ENCODE assay signal across 27 mouse cellular contexts in the genomic region with DNA sequence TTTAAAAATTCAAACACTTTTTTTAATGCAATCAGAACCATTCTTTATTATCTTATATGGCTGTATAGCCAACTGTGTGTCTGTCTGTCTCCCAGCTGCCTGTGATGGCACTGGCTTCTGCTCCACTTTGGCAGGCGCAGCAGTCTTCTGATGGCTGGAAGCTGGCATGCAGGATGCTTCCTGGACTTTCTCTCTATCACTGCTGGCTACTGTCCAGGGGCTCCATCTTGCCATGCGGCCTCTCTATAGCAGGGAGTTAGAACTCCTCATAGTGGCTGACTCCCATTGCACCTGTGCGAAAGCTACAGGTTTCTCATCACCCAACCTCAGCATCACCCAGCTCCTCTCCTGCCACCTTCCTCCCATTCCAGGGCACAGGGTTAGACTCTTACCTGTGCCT.
DNase-seq lines count a peak whose midpoint lies in the region; ATAC-seq and TF ChIP-seq lines count a peak whose summit lies in the region.
"Had no signal": no experiment of that assay in that cellular context is flagged by ENCODE, and none has a peak within 500 bp of the region (broad histone marks: within the 10 kb centered on the region; RNA-seq: fewer than 3 reads in every experiment).

No protein-coding gene starts in this region.

- no peak overlapping the region for H3K4me2 ChIP-seq in forebrain, embryonic 11.5 days (ENCODE audit: low read depth, low read length, severe bottlenecking)
- H3K4me2 ChIP-seq: embryonic facial prominence, embryonic 12.5 days; heart, embryonic 13.5 days; intestine, embryonic 15.5 days; limb, embryonic 15.5 days; liver, embryonic 13.5 days; midbrain, embryonic 12.5 days; stomach, embryonic 15.5 days had no signal

- peak; percentile 85 for DNase-seq in left cerebral cortex, postnatal 4 days
- DNase-seq in left cerebral cortex, adult 18-20 months (ENCODE audit: low spot score in 2 of 2): no peak
- DNase-seq in brain, adult 2 months (ENCODE audit: low read depth, low spot score): peak; percentile 10
- peak; percentile 20 to 42 for DNase-seq in cerebellum, adult 2 months
- peak; percentile 75 to 81 for DNase-seq in cerebellum, postnatal 14 days
- DNase-seq in forebrain, embryonic 11.5 days (ENCODE audit: low spot score): no peak
- no peak for DNase-seq in embryo, embryonic 10 days (ENCODE audit: low spot score)
- no peak for DNase-seq in embryo, embryonic 9.5 days (ENCODE audit: extremely low spot score)
- DNase-seq: adrenal gland, postnatal 14 days; gastrocnemius, postnatal 10 days; heart, postnatal 10 days; kidney, adult 8-10 months; kidney, postnatal 4 days; liver, embryonic 13.5 days; lung, adult 2 months; lung, postnatal 36 days; right cerebral cortex, postnatal 14 days; thymus, postnatal 14 days had no signal

- no peak for TF ChIP-seq CTCF in cerebellum, adult 2 months (IDR thresholded peaks at IDR 0.05; ENCODE audit: borderline replicate concordance, insufficient read depth, low read depth, low read length)

- no peak overlapping the region for H3K4me3 ChIP-seq in cerebellum, adult 2 months (replicated peaks; ENCODE audit: insufficient read depth, low read depth, low read length)
- no peak overlapping the region for H3K4me3 ChIP-seq in forebrain, embryonic 11.5 days (ENCODE audit: low read depth, low read length)
- H3K4me3 ChIP-seq: embryonic facial prominence, embryonic 12.5 days; heart, embryonic 13.5 days; intestine, embryonic 15.5 days; limb, embryonic 10.5 days; limb, embryonic 15.5 days; liver, embryonic 13.5 days; midbrain, embryonic 12.5 days; stomach, embryonic 15.5 days had no signal

- H3K9me3 ChIP-seq in forebrain, embryonic 11.5 days (ENCODE audit: control insufficient read depth, low read length): no peaks in the 10 kb centered on the region
- H3K9me3 ChIP-seq: embryonic facial prominence, embryonic 12.5 days; heart, embryonic 13.5 days; intestine, embryonic 15.5 days; limb, embryonic 10.5 days; limb, embryonic 15.5 days; liver, embryonic 13.5 days; midbrain, embryonic 12.5 days; stomach, embryonic 15.5 days had no signal

- 0 out of 2 replicates have a peak, but pooled peaks cover 3% of the 10 kb centered on the region for H3K4me1 ChIP-seq in cerebellum, adult 2 months (ENCODE audit: control insufficient read depth, insufficient read depth, low read length)
- H3K4me1 ChIP-seq in forebrain, embryonic 11.5 days (replicated peaks; ENCODE audit: control insufficient read depth, insufficient read depth, low read length): no peaks in the 10 kb centered on the region
- H3K4me1 ChIP-seq: embryonic facial prominence, embryonic 12.5 days; heart, embryonic 13.5 days; limb, embryonic 10.5 days; limb, embryonic 15.5 days; liver, embryonic 13.5 days; midbrain, embryonic 12.5 days; stomach, embryonic 15.5 days had no signal

- H3K9ac ChIP-seq in forebrain, embryonic 11.5 days (ENCODE audit: low read length): no peak overlapping the region
- H3K9ac ChIP-seq: embryonic facial prominence, embryonic 12.5 days; heart, embryonic 13.5 days; intestine, embryonic 15.5 days; limb, embryonic 15.5 days; liver, embryonic 13.5 days; midbrain, embryonic 12.5 days; stomach, embryonic 15.5 days had no signal

- ATAC-seq in forebrain, embryonic 11.5 days (replicated peaks; ENCODE audit: low FRiP score): no peak
- ATAC-seq: hindbrain, embryonic 16.5 days; intestine, embryonic 15.5 days had no signal

- intact Hi-C loops in left cerebral cortex, postnatal 4 days (cut with DNase I): loop anchor here (5.0 kb wide), 1 partner anchor 364 kb away; no protein-coding TSS in a partner anchor

- no peak overlapping the region for H3K27ac ChIP-seq in cerebellum, adult 2 months (ENCODE audit: insufficient read depth, low read length)
- no peak overlapping the region for H3K27ac ChIP-seq in forebrain, embryonic 11.5 days (ENCODE audit: low read depth, low read length)
- H3K27ac ChIP-seq: embryonic facial prominence, embryonic 12.5 days; heart, embryonic 13.5 days; intestine, embryonic 15.5 days; kidney, postnatal 0 days; limb, embryonic 10.5 days; limb, embryonic 15.5 days; liver, embryonic 13.5 days; midbrain, embryonic 12.5 days; stomach, embryonic 15.5 days had no signal

- H3K27me3 ChIP-seq in cerebellum, adult 2 months (ENCODE audit: control insufficient read depth, insufficient read depth, low read length): no peaks in the 10 kb centered on the region; the same call in 1 of the 2 replicates
- H3K27me3 ChIP-seq in forebrain, embryonic 11.5 days (ENCODE audit: control insufficient read depth, insufficient read depth, low read length): no peaks in the 10 kb centered on the region
- H3K27me3 ChIP-seq: embryonic facial prominence, embryonic 12.5 days; heart, embryonic 13.5 days; intestine, embryonic 15.5 days; liver, embryonic 13.5 days; midbrain, embryonic 12.5 days; stomach, embryonic 15.5 days had no signal

- no peaks in the 10 kb centered on the region for H3K36me3 ChIP-seq in forebrain, embryonic 11.5 days (ENCODE audit: control insufficient read depth, insufficient read depth, low read length)
- H3K36me3 ChIP-seq: embryonic facial prominence, embryonic 12.5 days; heart, embryonic 13.5 days; intestine, embryonic 15.5 days; limb, embryonic 10.5 days; limb, embryonic 15.5 days; liver, embryonic 13.5 days; midbrain, embryonic 12.5 days; stomach, embryonic 15.5 days had no signal

- no peak for TF ChIP-seq POLR2A in cerebellum, adult 2 months (IDR thresholded peaks at IDR 0.05; ENCODE audit: borderline replicate concordance, insufficient read depth, low read length)

- WGBS in cerebellum, adult 2 months: 35% methylated on average over 3 of the region's 3 CpGs
- 85% methylated on average over 3 of the region's 3 CpGs for WGBS in forebrain, embryonic 11.5 days

Comparison
In these comparisons a context has a peak if more than half of its experiments do, and no peak if none do; other contexts are left out.
1. DNase-seq: peak in left cerebral cortex, postnatal 4 days (single experiment), brain, adult 2 months (single experiment), cerebellum, adult 2 months (2 of 2) and cerebellum, postnatal 14 days (2 of 2); none in left cerebral cortex, adult 18-20 months (0 of 2), forebrain, embryonic 11.5 days (single experiment), embryo, embryonic 10 days (single experiment) and embryo, embryonic 9.5 days (single experiment).